Mouse (Mus musculus): ENCODE data around the gene Ifna5.
"Not testable (repeated sequence)": the region's sequence is repeated elsewhere in the genome, so short reads cannot be mapped to it uniquely, and the experiment has no call there.

Ifna5 gene

DNA sequence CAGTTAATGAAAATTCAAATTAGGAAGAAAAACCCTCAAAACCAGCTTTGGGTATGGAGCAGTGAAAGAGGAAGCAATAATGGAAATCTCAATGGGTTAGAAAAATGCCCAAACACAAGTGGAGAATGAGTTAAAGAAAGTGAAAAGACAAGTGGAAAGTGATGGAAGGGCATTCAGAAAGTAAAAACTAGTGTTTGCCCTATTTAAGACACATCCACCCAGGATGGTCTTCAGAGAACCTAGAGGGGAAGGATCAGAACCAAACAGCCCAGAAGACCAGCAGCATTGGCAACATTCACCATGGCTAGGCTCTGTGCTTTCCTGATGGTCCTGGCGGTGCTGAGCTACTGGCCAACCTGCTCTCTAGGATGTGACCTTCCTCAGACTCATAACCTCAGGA, at the start of gene Ifna5:
Ifna5 (plus strand) TSS at position 301 of the 400 bp plus-strand sequence.
- DNase-seq (ENCODE audit: low spot score): not testable (repeated sequence)

- peak; percentile 58 for DNase-seq (ENCODE audit: low spot score)
Measured at GRCm38 (mm10) chr4:88788402-88788801, 46.9 kb upstream of the Ifna5 start, which contains the start of gene Gm13277. Gm13277 (plus strand) TSS chr4:88788632.

DNA sequence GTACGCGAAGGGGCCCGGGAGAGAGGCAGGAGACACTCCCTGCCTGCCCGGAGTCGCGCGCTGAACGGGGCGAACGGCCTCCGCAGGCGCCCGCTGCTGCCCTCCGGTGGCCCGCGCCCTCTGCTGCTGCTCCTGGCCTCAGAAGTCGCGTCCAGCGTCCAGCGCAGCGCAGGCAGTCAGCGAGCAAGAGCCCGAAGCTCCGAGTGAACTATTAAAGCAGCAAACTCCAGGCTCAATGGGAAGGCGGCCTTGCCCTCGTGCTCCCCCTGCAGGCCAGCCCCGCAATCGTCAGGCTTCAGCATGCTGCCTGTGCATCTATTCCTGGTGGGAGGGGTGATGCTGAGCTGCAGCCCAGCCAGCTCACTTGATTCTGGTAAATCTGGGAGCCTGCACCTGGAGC, 44.1 kb upstream of the Ifna5 start, which contains the start of gene Gm13278:
Gm13278 (plus strand) TSS at position 301 of the 400 bp plus-strand sequence.
- DNase-seq (ENCODE audit: low spot score): not testable (repeated sequence)

- peak; percentile 42 for DNase-seq (ENCODE audit: low spot score)
Measured at GRCm38 (mm10) chr4:88793936-88794675, 41.2 kb upstream of the Ifna5 start, which contains the start of gene Gm13275. Gm13275 (plus strand) TSS chr4:88794487.

- not testable (repeated sequence) for DNase-seq (ENCODE audit: low spot score)
Measured at GRCm38 (mm10) chr4:88797097-88797496, 38.2 kb upstream of the Ifna5 start, which contains the start of gene Gm13279. Gm13279 (plus strand) TSS chr4:88797397.

- DNase-seq (ENCODE audit: low spot score): not testable (repeated sequence)
Measured at GRCm38 (mm10) chr4:88799365-88799764, 36.0 kb upstream of the Ifna5 start, which contains the start of gene Gm13285. Gm13285 (plus strand) TSS chr4:88799665.

GRCm38 (mm10) chr4:88802954-88803353, 32.4 kb upstream of the Ifna5 start, which contains the start of gene Gm13287:
Gm13287 (plus strand) TSS chr4:88803254.
- not testable (repeated sequence) for DNase-seq (ENCODE audit: low spot score)

DNA sequence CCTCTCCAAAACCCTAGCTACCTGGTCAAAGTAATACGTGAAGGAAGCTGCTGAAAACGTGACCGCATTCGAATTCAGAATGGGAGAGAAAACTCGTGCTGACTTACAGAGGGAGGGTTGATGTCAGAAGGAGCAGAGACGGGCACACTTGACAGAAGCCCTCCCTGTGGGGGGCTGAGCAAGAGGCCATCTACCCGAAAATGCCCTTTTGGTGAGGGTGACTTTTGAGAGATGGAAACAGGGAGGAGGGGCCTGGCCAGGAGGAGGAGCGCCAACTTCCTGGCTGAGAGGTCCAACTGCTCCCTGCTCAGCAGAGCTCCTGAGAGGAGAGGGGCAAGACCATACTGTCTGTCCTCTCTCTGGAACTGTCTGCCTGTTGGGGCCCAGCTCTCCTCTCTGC, 30.1 kb upstream of the Ifna5 start, which contains the start of gene Gm13288:
Gm13288 (plus strand) TSS at position 301 of the 400 bp plus-strand sequence.
- not testable (repeated sequence) for DNase-seq (ENCODE audit: low spot score)

DNA sequence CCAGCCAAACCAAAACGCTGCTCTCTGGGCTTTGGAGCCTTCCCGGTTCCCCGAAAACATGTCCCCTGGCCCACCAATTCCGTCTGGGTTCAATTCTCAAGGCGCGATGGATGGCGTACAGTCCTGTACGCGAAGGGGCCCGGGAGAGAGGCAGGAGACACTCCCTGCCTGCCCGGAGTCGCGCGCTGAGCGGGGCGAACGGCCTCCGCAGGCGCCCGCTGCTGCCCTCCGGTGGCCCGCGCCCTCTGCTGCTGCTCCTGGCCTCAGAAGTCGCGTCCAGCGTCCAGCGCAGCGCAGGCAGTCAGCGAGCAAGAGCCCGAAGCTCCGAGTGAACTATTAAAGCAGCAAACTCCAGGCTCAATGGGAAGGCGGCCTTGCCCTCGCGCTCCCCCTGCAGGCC, 29.6 kb upstream of the Ifna5 start:
- DNase-seq (ENCODE audit: low spot score): not testable (repeated sequence)

- DNase-seq (ENCODE audit: low spot score): no peak
Measured at GRCm38 (mm10) chr4:88815928-88816327, 19.4 kb upstream of the Ifna5 start, which contains the start of gene Ifna7. Ifna7 (plus strand) TSS chr4:88816228.

GRCm38 (mm10) chr4:88819659-88820058, 15.7 kb upstream of the Ifna5 start, which contains the start of gene Ifna11:
Ifna11 (plus strand) TSS chr4:88819959.
- DNase-seq (ENCODE audit: low spot score): no peak

- DNase-seq (ENCODE audit: low spot score): no peak
Measured at GRCm38 (mm10) chr4:88822995-88823394, 12.3 kb upstream of the Ifna5 start.

GRCm38 (mm10) chr4:88827116-88827515, 8.2 kb upstream of the Ifna5 start, which contains the start of gene Ifna6:
Ifna6 (plus strand) TSS chr4:88827416.
- DNase-seq (ENCODE audit: low spot score): not testable (repeated sequence)

DNA sequence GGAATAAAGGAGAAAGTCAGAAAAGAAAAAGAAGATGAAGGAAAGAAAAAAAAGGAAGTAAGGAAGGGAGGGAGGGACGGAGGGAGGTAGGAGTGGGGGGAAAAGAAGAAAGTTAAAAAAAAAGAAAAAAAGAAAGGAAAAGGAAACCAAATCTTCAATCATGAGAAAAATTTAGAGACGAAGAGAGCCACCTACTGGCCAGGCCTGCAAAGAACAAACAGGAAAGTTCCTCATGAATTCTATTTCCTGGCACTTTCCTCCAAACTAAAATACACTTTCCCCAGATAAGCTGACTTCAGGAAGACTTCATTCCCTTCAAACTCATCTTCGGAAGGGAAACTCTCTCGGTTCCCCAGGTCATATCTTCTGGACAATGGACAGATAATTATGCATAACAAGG, 4.8 kb upstream of the Ifna5 start:
- no peak for DNase-seq (ENCODE audit: low spot score)

DNA sequence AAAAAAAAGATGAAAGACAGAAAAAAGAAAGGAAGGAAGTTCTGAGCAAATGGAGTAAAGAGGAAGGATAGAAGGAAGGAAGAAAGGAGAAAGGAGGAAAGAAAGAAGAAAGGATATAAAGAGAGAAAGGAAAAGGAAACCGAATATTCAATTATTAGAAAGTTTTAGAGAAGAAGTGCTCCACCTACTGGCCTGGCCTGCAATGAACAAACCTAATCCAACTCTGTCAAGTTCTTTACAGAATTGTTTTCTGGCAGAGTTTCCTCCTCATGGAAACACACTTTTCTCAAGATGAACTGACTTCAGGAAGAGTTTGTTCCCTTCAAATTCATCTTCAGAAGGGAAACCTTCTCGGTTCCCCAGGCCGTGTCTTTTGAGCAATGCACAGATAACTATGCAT, 3.5 kb downstream of the Ifna5 start:
- DNase-seq (ENCODE audit: low spot score): no peak

DNA sequence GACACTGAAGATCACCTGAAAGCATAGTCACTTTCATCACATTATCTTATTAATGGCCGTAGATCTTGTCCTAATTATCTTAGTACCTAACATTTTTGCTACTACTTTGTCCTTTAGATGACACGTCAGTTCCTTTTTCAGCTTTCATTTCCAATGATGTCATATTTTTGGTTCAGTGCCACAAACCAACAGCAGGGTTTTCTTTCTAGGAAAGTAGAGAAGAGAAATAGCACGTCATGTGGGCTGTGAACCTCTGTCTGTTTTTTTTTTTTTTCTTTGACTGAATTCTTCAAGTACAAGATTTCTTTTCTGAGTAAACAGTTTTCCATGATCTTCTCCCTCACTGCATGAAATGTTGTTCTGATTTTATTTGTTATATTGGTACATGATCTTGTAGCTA, 4.7 kb downstream of the Ifna5 start:
- DNase-seq (ENCODE audit: low spot score): no peak

DNA sequence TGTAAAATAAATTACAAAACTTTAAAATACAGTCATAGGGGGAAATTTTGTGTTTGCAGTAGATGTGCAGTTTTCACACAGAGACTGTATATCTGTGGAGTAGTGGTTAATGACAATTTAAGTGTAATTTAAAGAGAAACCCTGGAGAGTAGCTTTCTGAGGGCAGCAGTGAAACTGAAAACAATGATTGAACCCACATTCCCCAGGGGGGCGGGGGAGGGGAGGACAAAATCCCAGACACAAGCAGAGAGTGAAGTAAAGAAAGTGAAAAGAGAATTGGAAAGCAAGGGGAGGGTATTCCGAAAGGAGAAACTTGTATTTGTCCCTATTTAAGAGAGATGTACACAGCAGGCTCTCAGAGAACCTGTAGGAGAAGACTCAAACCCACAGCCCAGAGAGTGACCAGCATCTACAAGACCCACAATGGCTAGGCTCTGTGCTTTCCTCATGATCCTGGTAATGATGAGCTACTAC, 6.2 kb downstream of the Ifna5 start, which contains the start of gene Ifna4:
Ifna4 (plus strand) TSS at position 424 of the 474 bp plus-strand sequence.
- no peak for DNase-seq (ENCODE audit: low spot score)

- no peak for DNase-seq (ENCODE audit: low spot score)
Measured at GRCm38 (mm10) chr4:88845334-88845733, 10.0 kb downstream of the Ifna5 start.

DNA sequence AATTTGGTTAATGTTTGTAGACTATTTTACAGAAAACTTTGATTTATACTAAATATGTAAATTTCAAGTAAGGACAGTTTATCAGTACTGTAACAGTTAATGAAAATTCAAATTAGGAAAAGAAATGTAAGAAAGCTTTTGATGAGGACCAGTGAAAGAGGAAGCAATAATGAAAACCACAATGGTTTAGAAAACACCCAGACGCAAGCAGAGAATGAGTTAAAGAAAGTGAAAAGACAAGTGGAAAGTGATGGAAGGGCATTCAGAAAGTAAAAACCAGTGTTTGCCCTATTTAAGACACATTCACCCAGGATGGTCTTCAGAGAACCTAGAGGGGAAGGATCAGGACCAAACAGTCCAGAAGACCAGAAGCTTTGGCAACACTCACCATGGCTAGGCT, 14.4 kb downstream of the Ifna5 start, which contains the start of gene Ifna1:
Ifna1 (plus strand) TSS at position 390 of the 400 bp plus-strand sequence.
- DNase-seq (ENCODE audit: low spot score): no peak

- no peak for DNase-seq (ENCODE audit: low spot score)
Measured at GRCm38 (mm10) chr4:88851026-88851763, 15.9 kb downstream of the Ifna5 start.

DNA sequence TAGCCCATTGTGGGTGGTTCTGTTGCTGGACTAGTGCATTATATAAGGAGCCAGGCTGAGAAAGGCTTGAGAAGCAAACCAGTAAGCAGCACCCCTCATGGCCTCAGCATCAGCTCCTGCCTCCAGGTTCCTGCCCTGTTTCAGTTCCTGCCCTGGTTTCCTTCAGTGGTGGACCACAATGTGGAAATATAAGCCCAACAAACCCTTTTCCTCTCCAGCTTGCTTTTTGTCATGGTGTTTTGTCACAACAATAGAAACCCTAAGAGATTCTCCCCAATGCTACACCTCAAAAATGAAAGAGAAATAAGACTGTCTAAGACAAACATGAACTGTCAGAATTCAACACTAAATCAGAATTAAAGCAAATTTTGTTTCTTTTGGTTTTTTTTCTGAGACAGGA, 23.9 kb downstream of the Ifna5 start:
- no peak for DNase-seq (ENCODE audit: low spot score)

- no peak for DNase-seq (ENCODE audit: low spot score)
Measured at GRCm38 (mm10) chr4:88863309-88863708, 28.0 kb downstream of the Ifna5 start.

Measured in layer of hippocampus, adult 9-10 months (tissue).